Mouse (Mus musculus) splenic B cell, adult 2 months (primary cell): Measurements from ENCODE around the gene Iglon5.
A peak's percentile ranks its signal among the peaks of the same experiment; 100 is the strongest.

Experiments used
- DNase-seq: peaks from one replicate; pipeline ENCODE4 v3.0.0-alpha.2; 2011; ENCODE audit warnings: low read depth, low spot score
- H3K27me3 ChIP-seq: 2 replicates; pipeline ENCODE4 v1.6.1; 2012; ENCODE audit warnings: mild to moderate bottlenecking, low read length, moderate library complexity, mixed read lengths; ENCODE audit not compliant: control insufficient read depth, poor library complexity, insufficient read depth, severe bottlenecking
- H3K36me3 ChIP-seq: 2 replicates; pipeline ENCODE4 v1.6.1; 2012; ENCODE audit warnings: mild to moderate bottlenecking, low read length, moderate library complexity, mixed read lengths; ENCODE audit not compliant: control insufficient read depth, poor library complexity, insufficient read depth, severe bottlenecking

Gene Iglon5

DNA sequence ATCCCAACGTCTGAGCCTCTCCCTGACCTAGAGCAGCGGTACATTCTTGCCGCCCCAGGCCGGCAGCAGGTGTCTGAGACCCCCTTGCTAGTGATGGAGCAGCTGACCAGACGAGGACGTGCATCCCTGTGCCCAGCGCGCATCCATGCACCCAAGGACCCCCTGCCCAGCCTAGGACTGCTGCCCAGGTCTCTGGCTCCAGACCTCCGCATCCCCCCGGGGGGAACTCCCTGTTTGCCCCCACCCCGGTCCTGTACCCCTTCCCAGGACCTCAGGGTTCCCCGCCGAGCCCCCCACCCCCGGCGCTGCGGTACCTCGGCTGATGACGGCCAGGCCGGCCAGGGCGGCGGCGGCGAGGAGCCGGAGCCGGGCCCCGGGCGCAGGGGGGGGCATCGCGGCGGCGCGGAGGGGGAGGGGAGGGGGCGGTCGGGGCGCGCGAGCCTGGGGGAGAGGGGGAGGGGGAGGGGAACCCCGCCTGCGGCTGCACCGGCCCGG lies at the start of gene Iglon5:
Iglon5 (minus strand) TSS at position 445 of the 495 bp plus-strand sequence.
- Histone ChIP-seq H3K27me3 (no peaks in the 10 kb centered on the region), H3K36me3 (no peaks in the 10 kb centered on the region)
- DNase-seq, result no peak

DNA sequence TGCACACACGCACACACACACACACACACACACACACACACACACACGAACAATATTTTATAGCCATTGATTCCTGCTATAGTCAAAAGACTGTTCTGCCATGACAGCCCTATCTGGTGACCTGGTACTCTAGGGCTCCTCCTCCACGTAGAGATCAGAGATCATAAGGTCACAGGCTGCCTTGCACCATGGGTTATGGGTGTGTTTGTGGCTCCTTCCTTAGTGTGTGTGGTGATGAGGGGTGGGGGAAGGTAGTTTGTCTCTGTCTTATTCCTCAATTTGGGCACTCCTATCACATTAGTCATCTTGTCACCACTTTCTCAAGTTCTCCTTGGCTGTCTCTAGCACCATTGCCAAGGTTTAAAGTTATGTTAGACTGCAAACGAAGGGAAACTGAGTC lies 48.6 kb upstream of the Iglon5 start:
- no peak for DNase-seq
- Histone ChIP-seq H3K27me3 (no peaks in the 10 kb centered on the region), H3K36me3 (no peaks in the 10 kb centered on the region)

DNA sequence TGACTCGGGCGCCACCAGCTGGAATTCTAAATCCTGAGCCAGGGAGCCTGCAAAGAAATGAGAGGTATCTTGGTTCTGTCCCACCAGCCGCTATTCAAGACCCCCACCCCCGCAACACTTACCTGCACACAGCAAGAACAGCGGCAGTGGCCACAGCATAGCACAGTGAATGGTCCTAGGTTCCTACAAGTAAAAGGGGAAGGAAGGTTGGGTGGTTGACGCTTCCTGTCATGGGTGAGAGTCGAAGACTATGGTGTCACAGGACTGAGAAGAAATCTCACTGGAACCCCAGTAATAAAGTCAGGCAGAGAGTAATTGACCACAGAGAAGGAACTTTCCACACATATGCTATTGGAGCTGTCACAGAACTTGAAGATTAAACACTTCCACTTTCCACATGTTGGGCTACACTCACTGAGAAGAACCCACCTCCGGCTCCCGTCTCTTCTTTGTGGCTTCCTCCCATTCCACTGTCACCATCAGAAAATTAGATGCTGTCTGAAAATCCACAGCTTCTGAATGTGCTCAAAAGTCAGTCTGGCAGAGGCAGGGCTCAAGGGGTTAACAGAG lies 43.1 kb upstream of the Iglon5 start:
- DNase-seq, result peak; percentile 56
- Histone ChIP-seq H3K36me3 (no peaks in the 10 kb centered on the region), H3K27me3 (no peaks in the 10 kb centered on the region)

DNA sequence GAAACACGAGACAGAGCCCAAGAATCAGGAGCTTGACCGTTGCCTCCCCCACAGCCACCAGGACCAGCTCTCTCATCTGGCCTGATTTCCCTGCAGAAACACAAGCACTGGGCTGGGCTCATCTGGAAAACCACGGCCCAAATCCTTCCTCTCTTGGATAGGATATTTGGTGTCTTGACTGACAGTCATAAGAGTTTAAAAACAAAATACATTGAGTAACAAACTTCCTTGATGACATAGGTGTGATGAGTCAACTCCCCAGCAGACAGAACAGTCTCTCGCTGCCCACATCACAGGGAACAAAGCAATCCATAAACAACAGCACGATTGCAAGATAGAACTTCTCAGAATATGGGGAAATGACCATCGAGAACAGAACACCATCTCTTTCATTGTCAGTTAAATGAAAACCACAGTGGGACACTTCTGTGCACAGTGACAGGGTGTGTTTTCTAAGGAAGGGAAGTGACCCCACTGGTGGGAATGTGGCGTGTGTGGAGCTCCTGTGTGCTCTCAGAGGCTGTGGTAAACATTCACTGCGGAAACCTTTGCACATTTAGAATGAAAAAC lies 40.4 kb upstream of the Iglon5 start:
- H3K36me3 ChIP-seq, result no peaks in the 10 kb centered on the region
- DNase-seq, result no peak
- H3K27me3 ChIP-seq, result no peaks in the 10 kb centered on the region

DNA sequence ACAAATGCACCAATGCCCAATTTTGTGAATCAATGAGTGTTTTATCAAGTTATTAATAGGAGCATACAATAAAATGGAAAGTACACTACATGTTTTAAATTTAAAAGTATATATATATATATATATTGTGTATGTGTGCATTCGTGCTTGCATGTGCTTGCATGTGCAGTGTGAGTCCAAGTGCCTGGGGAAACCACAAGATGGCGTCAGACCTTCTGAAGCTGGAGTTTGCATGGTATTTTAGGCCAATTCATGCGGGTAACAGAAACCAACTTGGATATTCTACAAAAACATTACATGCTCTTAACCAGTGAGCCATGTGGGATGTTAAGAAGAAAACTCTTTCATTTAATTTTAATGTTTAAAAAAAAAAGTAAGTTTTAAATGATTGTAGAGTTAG lies 35.4 kb upstream of the Iglon5 start:
- Histone ChIP-seq H3K36me3 (no peaks in the 10 kb centered on the region), H3K27me3 (no peaks in the 10 kb centered on the region)
- peak; percentile 54 for DNase-seq

DNA sequence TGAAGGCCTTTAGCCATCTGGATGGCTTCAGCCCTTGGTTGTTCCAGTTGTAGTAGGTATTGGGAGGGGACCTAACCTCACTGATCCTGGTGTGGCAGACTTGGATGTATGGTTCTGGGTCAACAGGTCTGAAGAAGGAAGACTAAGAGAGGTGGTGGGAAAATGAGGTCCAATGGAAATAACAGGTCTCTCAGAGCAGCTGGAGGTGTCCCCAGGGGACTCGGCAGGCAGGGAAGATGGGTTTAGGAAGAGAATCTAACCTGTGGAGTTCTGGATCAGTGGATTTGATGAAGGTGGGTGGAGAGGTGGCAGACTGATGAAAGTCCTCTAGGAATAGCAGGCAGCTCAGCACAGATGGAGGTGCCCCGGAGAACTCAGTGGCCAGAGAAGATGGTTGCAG lies 32.9 kb upstream of the Iglon5 start:
- Histone ChIP-seq H3K36me3 (no peaks in the 10 kb centered on the region), H3K27me3 (no peaks in the 10 kb centered on the region)
- DNase-seq, result no peak

DNA sequence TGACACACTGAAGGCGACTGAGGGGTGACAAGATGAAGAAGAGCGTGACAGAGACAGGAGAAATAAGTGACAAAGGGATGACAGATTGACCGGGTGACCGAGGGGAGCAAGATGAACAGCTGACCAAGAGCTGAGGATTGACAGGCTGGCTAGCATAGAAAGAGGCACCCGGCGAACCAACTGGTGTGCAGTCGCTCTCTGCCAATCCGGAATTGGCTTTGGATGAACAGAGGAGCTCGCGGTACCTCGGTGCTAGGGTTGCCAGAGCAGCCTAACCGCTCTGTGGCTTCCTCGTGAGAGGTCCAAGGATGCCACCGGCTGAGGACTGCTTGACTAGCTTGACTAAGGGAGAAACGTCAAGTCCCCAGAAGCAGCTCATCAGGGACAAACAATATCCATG lies 28.5 kb upstream of the Iglon5 start:
- no peaks in the 10 kb centered on the region for H3K36me3 ChIP-seq
- H3K27me3 ChIP-seq, result no peaks in the 10 kb centered on the region
- DNase-seq, result no peak

DNA sequence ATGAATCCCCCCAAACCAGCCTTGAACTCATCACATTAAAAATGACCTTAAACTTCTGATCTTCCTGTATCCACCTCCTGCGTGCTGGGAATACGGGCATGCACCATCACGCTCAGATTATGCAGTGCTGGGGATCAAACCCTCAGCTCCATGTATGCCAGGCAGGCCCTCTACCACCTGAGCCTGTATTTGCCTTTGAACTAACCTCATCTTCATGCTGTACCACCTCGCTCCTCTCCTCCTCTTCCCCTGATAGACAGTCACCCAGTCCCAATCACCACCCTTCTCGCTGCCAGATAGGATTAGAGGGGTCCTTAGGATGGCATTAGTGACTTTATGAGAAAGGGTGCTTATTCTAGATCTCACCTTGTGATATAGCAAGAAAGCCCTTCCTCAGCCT lies 25.2 kb upstream of the Iglon5 start:
- no peaks in the 10 kb centered on the region for H3K27me3 ChIP-seq

DNA sequence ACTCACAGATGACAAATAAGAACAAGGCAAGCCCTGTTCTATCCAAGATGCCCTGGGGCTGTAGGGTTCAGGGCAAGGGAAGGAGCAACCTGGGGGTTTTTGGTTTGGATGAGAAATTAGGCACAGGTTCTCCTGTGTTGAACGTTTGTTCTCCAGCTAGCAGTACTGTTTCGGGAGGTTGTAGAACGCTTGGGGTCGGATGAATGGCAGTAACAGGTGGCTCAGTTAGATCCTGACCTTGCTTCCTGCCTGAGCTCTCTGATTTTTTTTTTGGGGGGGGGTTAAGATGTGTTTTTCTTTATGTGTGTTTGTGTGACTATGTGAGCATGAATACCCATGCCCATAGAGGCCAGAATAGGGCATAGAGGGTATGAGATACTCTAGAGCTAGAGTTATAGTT lies 22.6 kb upstream of the Iglon5 start:
- Histone ChIP-seq H3K27me3 (no peaks in the 10 kb centered on the region), H3K36me3 (no peaks in the 10 kb centered on the region)
- no peak for DNase-seq

More for the DNA sequence above, 25.2 kb upstream of the Iglon5 start:
- DNase-seq, result no peak
- no peaks in the 10 kb centered on the region for H3K36me3 ChIP-seq

DNA sequence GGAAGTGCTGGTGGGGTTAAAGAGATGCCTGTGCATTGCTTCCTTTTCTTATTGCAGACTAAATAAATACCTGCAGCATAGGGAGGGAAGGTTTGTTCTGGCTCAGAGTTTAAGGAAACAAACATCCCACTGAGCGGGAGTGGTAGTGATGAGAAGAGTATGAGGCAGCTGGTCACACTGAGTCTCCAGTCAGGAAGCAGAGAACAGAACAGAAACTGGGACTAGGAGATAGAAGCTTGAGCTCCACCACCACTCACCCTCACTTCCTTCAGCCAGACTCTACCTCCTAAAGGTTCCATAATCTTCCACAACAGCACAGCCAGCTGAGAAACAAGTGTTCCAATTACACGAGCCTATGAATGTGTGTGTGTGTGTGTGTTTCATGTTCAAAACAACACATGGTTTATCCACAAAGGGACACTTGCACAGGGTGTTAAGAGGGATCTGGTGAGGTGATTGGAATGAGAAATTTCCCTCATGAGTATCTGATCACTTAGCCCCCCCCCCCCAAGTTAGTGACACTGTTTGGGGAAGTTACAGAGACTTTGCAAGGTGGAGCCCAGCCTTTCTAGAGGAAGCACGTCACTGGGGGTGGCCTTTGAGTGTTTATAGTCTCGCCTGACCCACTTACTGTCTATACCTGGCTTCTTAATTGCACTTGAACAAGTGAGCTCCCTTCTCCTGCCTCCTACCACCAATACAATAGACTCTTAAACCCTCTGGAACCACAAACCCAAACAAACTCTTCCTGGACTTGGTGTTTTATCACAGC lies 22.0 kb upstream of the Iglon5 start:
- no peaks in the 10 kb centered on the region for H3K36me3 ChIP-seq

DNA sequence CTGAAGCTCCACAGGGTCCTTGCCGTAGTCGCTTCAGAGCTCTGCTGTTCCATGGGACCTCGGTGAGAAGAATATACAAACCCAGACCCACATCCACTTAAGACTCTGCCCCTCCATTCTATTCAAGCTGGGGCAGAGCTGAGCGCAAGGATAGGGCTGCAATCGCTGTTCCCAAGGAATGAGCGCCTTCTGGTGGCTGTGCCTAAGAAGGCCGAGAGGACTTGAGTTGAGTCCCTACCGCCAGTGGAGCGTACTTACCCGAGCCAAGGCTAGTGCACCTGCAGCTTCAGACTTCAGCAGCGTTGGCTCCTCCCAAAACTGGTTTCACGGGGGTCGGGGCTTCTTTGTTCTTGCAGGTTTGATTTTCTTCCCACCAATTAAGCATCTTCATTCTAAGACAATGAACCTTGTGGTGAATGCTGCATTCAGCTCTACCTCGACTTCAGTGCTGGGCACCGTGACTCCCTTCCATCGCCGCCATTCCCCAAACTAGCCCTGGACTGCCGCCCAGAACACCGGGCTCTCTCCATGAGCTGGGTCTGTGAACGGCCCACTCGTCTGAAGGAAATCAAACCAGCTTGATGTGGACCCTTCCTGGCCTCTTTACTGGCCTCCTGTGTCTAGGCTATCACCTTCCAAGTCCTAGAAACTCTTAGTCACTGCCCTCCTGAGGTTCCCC lies 5.6 kb upstream of the Iglon5 start:
- Histone ChIP-seq H3K27me3 (no peaks in the 10 kb centered on the region), H3K36me3 (no peaks in the 10 kb centered on the region)
- DNase-seq, result peak; percentile 47

More for the DNA sequence above, 22.0 kb upstream of the Iglon5 start:
- no peak for DNase-seq
- H3K27me3 ChIP-seq, result no peaks in the 10 kb centered on the region

DNA sequence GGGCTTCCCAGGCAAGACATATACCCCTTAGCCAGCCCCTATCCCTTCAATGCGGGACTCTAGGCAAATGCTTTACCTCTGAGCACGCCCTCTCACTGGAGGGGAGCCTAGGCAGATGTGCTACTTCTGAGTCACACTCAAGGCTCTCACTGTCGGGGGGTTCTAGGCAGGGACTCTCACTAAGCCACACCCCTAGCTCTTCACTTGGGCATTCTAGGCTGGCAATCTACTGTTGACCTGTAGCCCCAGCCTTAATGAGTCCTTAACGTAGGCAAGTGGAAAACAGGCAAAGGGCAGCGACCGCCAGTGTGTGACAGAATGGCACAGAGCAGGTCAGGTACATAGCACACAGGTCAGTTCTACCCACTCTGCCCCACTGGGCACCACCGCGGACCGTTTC lies 986 bp upstream of the Iglon5 start:
- DNase-seq, result no peak
- Histone ChIP-seq H3K27me3 (no peaks in the 10 kb centered on the region), H3K36me3 (no peaks in the 10 kb centered on the region)

DNA sequence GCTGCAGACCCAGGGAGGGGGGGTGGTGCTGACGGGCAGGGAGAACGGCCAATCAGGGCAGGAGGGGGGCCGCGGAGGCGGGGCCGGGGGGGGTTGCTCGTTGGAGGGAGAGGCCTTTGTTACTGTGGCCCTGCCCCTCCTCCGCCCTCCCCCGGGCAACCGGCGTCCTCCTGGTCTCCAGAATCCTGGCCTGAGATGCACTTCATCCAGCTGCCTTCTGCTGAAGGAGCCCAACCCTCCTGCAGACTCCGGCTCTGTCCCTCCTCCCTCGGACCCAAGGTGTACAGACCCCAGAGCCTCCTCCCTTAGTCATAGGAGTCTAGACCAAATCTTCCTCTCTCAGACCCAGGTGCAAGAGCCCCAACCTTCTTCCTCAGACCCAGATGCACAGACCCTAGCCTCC lies 308 bp upstream of the Iglon5 start:
- DNase-seq, result no peak

DNA sequence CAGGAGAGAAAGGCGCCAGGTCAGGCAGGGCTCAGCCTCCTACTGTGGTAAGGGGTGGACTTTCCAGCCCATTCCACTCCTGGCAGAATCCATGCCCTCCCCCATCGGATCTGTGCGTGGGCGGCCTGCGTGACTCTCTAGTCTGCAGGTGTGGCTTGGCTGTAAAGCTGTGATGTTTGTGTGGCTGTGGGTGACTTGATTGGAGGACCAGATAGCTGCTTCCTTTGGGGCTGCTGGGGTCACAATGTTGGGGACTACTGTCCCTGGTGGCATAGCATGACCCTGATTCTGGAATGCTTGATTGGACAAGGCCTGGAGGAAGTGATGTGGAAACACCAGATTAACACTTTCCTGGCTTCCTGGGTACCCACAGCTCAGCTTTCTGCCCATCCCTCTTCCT lies 1.2 kb downstream of the Iglon5 start:
- DNase-seq, result no peak
- H3K36me3 ChIP-seq, result no peaks in the 10 kb centered on the region
- H3K27me3 ChIP-seq, result no peaks in the 10 kb centered on the region

More for the DNA sequence above, 308 bp upstream of the Iglon5 start:
- Histone ChIP-seq H3K36me3 (no peaks in the 10 kb centered on the region), H3K27me3 (no peaks in the 10 kb centered on the region)

DNA sequence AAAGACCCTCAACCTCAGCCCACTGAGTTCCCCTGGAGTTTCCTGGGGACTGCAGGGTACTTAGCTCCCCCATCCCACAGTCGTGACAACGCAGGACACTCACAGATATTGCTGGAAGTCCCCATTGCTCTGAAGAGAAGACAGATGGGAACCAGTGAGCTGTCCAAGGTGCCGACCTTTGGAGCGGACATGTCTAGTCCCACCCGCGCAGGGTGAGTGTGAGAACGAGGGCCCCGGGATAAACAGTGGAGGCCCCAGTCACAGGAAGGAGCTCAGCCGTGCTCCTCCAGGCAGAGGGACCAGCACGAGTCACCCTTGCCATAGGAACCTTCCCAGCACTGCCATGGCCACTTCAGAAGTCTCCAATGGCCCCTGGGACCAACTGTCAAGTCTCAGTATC lies 6.6 kb downstream of the Iglon5 start:
- H3K36me3 ChIP-seq, result no peaks in the 10 kb centered on the region
- DNase-seq, result no peak
- H3K27me3 ChIP-seq, result no peaks in the 10 kb centered on the region
